Mouse (Mus musculus): Measurements from ENCODE around the gene Mllt10.

- TF ChIP-seq POLR2A (IDR thresholded peaks at IDR 0.05; ENCODE audit: insufficient read length, low read depth) (no peak), MYOD1 (IDR thresholded peaks at IDR 0.05; ENCODE audit: control insufficient read depth in 1 of 3, insufficient read length in 2 of 3, low read depth in 2 of 3) (no peak), USF1 (IDR thresholded peaks at IDR 0.05; ENCODE audit: low read depth) (no peak), CEBPB (IDR thresholded peaks at IDR 0.05; ENCODE audit: insufficient read depth, poor library complexity, severe bottlenecking) (no peak)
Measured at GRCm38 (mm10) chr2:18206811-18207210, 151.8 kb downstream of the Mllt10 start.

Data from myocyte (in vitro differentiated cells).